Mouse (Mus musculus) stomach, postnatal 0 days (tissue): ENCODE measurements at regions not wholly inside any gene's neighbourhood (a gene's known extent, or its start where the extent isn't known, plus 50 kb on each side); places are given as distances from the start of the nearest gene placed in this dataset.

Experiments
- ATAC-seq: fragments of 200-750 bp; cut with Nextera tagmentation; 2 replicates; pipeline ENCODE4 v1.8.0; 2017; ENCODE audit not compliant: low FRiP score, low TSS enrichment
- DNase-seq: peaks from one replicate; pipeline ENCODE4 v3.0.0-alpha.2; 2016; ENCODE audit warnings: low spot score
- H3K27ac ChIP-seq: fragments of 300-500 bp; sonication (generic); replicated peaks from 2 replicates; pipeline ENCODE4 v1.5.1; 2014; ENCODE audit warnings: mild to moderate bottlenecking, control low read depth
- H3K27me3 ChIP-seq: fragments of 300-500 bp; sonication (generic); 2 replicates; pipeline ENCODE4 v1.6.1; 2014; ENCODE audit warnings: low read length; ENCODE audit not compliant: control insufficient read depth, insufficient read depth
- H3K36me3 ChIP-seq: fragments of 300-500 bp; sonication (generic); 2 replicates; pipeline ENCODE4 v1.6.1; 2014; ENCODE audit warnings: low read length, mixed read lengths; ENCODE audit not compliant: control insufficient read depth, insufficient read depth
- H3K4me1 ChIP-seq: fragments of 300-500 bp; sonication (generic); replicated peaks from 2 replicates; pipeline ENCODE4 v1.6.1; 2014; ENCODE audit warnings: antibody characterized with exemption; ENCODE audit not compliant: control insufficient read depth, insufficient read depth
- H3K4me2 ChIP-seq: fragments of 300-500 bp; sonication (generic); replicated peaks from 2 replicates; pipeline ENCODE4 v1.6.1; 2014; ENCODE audit warnings: low read depth, mild to moderate bottlenecking, control low read depth, moderate library complexity
- H3K4me3 ChIP-seq: fragments of 300-500 bp; sonication (generic); 2 replicates; pipeline ENCODE4 v1.5.1; 2014; ENCODE audit warnings: low read depth, low read length, control low read depth
- H3K9ac ChIP-seq: fragments of 300-500 bp; sonication (generic); 2 replicates; pipeline ENCODE4 v1.6.1; 2014; ENCODE audit warnings: mild to moderate bottlenecking, low read length, control low read depth, mixed read lengths
- H3K9me3 ChIP-seq: fragments of 300-500 bp; sonication (generic); 2 replicates; pipeline ENCODE4 v1.6.1; 2016; ENCODE audit warnings: low read length; ENCODE audit not compliant: control insufficient read depth
- CTCF ChIP-seq: IDR thresholded peaks from 2 replicates; pipeline ENCODE4 v1.5.1; 2016; ENCODE audit warnings: antibody characterized with exemption, low read depth, mild to moderate bottlenecking, moderate library complexity
- EP300 ChIP-seq: optimal IDR thresholded peaks from 2 replicates; pipeline ENCODE3; 2016; ENCODE audit warnings: antibody characterized with exemption
- WGBS: fragments of 180-500 bp; shearing (Covaris S2); extraction: QIAGEN DNeasy Blood & Tissue Kit; methylation state at CpG from one replicate; pipeline ENCODE4 v1.1.7; 2014; 5-methylcytosine and 5-hydroxymethylcytosine counted together

DNA sequence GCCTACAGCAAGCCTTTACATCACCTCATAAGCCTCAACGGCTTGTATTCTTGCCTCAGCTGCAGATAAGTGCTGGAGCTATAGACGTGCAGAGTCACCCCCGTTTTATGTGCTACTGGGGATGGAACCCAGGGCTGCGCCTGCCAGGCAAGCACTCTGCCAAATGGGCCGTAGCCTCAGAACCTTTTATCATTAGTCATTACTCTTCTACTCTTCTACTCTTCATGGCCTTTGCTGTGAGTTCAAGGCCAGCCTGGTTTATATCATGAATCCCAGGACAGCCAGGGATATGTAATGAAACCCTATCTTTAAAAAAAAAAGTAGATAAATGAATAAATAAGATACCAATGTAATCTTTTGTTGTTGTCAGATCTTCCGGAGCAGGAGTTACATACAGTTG is 216.6 kb upstream of the Auts2 start:
- H3K9me3 ChIP-seq, result no peaks in the 10 kb centered on the region
- no peak overlapping the region for H3K4me3 ChIP-seq
- ATAC-seq, result no peak
- no peaks in the 10 kb centered on the region for H3K4me1 ChIP-seq
- H3K36me3 ChIP-seq, result no peaks in the 10 kb centered on the region
- DNase-seq, result no peak
- no peak for TF ChIP-seq CTCF
- no peak for TF ChIP-seq EP300
- H3K27ac ChIP-seq, result no peak overlapping the region
- H3K9ac ChIP-seq, result no peak overlapping the region
- WGBS, result 77% methylated on average over 6 of the region's 6 CpGs
- no peaks in the 10 kb centered on the region for H3K27me3 ChIP-seq
- H3K4me2 ChIP-seq, result no peak overlapping the region

DNA sequence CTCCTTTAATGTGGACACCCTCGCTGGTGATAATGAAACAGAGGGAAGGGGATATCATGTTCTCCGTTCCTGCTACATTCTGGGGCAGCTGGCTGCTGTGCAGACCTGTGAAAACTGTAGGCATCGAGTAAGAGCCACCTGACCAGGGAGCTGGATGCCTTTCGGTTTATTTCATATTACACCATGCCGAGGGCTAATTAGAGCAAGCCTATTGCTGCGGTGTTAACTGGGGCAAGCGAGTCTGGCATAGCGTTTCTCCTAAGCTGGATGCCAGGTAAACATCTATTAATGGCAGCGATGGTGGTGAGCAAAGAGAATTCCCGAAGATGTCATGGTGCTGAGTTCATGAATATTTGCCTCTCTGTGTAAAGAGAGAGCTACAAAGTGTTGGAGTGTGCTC is 215.8 kb upstream of the Auts2 start:
- Histone ChIP-seq H3K9ac (no peak overlapping the region), H3K4me3 (no peak overlapping the region), H3K27ac (no peak overlapping the region), H3K4me1 (no peaks in the 10 kb centered on the region), H3K9me3 (no peaks in the 10 kb centered on the region), H3K36me3 (no peaks in the 10 kb centered on the region), H3K27me3 (no peaks in the 10 kb centered on the region), H3K4me2 (no peak overlapping the region)
- ATAC-seq (no peak), DNase-seq (no peak)
- 80% methylated on average over 10 of the region's 10 CpGs for WGBS
- no peak for TF ChIP-seq EP300
- no peak for TF ChIP-seq CTCF

DNA sequence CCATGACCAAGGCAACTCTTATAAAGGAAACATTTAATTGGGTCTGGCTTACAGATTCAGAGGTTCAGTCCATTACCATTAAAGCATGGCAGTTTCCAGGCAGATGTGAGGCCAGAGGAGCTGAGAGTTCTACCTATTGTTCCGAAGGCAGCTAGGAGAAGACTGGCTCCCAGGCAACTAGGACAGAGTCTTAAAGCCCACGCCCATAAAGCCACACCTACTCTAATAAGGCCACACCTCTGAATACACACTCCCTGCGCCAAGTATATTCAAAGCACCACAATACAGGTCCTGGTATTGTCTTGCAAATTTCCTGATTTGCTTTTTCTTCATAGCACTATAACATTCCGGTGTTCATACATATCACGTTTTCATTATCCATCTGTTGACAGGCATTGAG is 194.8 kb upstream of the Auts2 start:
- H3K4me1 ChIP-seq, result no peaks in the 10 kb centered on the region
- H3K4me2 ChIP-seq, result no peak overlapping the region
- no peak for DNase-seq
- ATAC-seq, result no peak
- no peak overlapping the region for H3K27ac ChIP-seq
- WGBS, result 71% methylated on average over 5 of the region's 5 CpGs
- no peaks in the 10 kb centered on the region for H3K36me3 ChIP-seq
- no peaks in the 10 kb centered on the region for H3K27me3 ChIP-seq
- TF ChIP-seq EP300 (no peak), CTCF (no peak)
- H3K9me3 ChIP-seq, result no peaks in the 10 kb centered on the region
- no peak overlapping the region for H3K9ac ChIP-seq
- H3K4me3 ChIP-seq, result no peak overlapping the region

DNA sequence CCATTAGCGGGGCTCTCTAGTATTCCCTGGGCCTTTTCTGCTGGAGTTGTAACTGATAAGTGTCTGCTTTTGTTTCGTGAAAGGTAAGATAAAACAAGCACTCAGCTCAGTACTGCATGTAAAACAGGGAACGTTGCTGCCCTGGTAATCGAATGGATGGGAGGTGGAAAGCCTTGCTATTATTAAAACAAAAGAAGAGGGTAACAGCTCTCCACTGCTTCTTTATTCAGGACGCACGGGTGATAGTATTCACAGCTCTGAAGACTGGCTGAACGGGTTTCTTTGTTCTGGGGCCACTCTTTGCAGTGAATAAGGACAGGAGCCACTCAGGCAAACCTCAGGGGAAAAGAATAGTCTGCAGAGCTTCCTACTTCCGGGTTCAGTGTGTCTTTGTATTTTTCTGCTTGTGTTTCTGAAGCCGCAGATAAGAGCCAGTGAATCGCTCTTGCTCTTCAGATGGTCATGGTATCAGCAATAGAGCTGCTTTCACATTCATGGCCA is 185.6 kb upstream of the Auts2 start:
- no peaks in the 10 kb centered on the region for H3K4me1 ChIP-seq
- TF ChIP-seq EP300 (no peak), CTCF (no peak)
- H3K4me3 ChIP-seq, result no peak overlapping the region
- no peaks in the 10 kb centered on the region for H3K27me3 ChIP-seq
- H3K36me3 ChIP-seq, result no peaks in the 10 kb centered on the region
- DNase-seq (peak; percentile 16), ATAC-seq (no peak)
- H3K4me2 ChIP-seq, result no peak overlapping the region
- H3K9me3 ChIP-seq, result no peaks in the 10 kb centered on the region
- 45% methylated on average over 10 of the region's 10 CpGs for WGBS
- H3K9ac ChIP-seq, result no peak overlapping the region
- no peak overlapping the region for H3K27ac ChIP-seq

DNA sequence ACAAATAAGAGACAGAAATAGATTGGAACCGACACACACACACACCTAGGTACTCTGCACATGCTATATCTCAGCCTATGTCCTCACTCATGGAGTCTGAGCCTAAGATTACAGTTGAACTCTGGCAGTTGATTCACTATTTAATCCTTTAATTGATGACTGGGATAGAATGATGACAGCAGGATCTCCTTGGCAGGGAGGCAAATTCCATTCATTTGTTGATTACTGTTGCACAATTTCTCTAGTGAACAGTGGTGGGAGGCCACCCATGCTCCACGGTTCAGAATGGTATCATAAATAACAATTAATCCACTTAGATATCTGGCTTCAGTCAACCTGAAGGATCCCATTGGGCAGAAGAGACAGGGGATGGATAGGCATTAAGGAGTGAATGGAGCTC is 181.3 kb upstream of the Auts2 start:
- 31% methylated on average over 2 of the region's 2 CpGs for WGBS

DNA sequence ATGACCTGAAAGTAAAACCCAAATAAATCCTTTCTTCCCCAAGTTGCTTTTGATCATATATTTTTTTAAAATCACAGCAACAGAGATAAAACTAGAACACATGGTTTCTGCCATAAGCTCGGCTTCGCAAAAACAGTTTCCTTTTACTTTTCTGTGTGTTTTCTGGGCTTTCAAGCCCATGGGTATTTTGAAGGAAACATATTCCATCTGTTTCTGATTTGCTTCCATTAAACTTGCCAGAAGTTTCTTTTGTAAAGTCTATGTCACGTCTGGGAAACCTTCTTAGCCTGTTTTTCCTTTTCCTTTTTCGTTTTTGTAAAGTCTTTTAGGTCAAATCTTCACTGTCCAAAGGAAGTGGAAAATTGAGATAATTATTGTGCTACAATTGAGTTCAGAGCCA is 167.2 kb upstream of the Auts2 start:
- DNase-seq (no peak), ATAC-seq (no peak)
- H3K4me2 ChIP-seq, result no peak overlapping the region
- no peaks in the 10 kb centered on the region for H3K27me3 ChIP-seq
- H3K4me1 ChIP-seq, result no peaks in the 10 kb centered on the region
- H3K27ac ChIP-seq, result no peak overlapping the region
- H3K4me3 ChIP-seq, result no peak overlapping the region
- TF ChIP-seq CTCF (no peak), EP300 (no peak)
- 61% methylated on average over 4 of the region's 4 CpGs for WGBS
- H3K9ac ChIP-seq, result no peak overlapping the region
- no peaks in the 10 kb centered on the region for H3K9me3 ChIP-seq
- no peaks in the 10 kb centered on the region for H3K36me3 ChIP-seq

More for the DNA sequence above, 181.3 kb upstream of the Auts2 start:
- no peaks in the 10 kb centered on the region for H3K36me3 ChIP-seq
- no peak overlapping the region for H3K27ac ChIP-seq
- TF ChIP-seq EP300, result no peak
- TF ChIP-seq CTCF, result no peak
- ATAC-seq, result peak; percentile 12; the same call in 1 of the 2 replicates
- H3K4me3 ChIP-seq, result no peak overlapping the region
- H3K9ac ChIP-seq, result no peak overlapping the region
- no peaks in the 10 kb centered on the region for H3K4me1 ChIP-seq
- H3K27me3 ChIP-seq, result no peaks in the 10 kb centered on the region
- no peaks in the 10 kb centered on the region for H3K9me3 ChIP-seq
- no peak overlapping the region for H3K4me2 ChIP-seq
- no peak for DNase-seq
